Mouse (Mus musculus) cerebellum, adult 9-11 months (tissue): Measurements from ENCODE around the gene Cxcr5.

Source experiments
- DNase-seq: peaks from one replicate; pipeline ENCODE4 v3.0.0; 2022

The Cxcr5 gene

DNA sequence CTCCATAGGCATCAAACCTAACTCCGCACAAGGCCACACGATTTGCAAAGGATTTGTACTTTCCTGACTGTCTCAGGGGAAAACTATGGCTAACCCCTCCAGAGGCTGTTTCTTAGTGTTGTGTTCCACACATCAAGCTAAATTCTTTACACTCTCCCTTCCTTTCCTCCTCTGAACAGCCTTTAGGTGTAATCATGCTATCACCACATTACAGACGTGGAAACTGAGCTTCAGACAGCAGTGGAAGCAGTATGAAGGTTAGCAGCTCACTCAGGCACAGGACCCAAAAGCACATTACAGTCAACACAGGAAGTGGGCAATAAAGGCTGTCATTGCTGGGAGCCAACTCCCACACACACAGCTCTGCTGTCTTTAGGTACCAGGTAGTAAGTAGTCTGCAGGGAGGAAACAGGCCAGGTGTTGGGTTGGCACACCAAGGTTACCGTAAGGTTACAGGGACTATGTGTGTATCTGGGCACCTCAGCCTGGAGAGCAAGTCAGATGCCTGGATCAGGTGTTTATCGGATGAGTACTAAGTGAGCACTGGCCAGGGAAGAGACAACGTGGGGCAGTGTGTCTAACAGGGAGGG lies 28.6 kb downstream of the Cxcr5 start:
- DNase-seq = no peak

DNA sequence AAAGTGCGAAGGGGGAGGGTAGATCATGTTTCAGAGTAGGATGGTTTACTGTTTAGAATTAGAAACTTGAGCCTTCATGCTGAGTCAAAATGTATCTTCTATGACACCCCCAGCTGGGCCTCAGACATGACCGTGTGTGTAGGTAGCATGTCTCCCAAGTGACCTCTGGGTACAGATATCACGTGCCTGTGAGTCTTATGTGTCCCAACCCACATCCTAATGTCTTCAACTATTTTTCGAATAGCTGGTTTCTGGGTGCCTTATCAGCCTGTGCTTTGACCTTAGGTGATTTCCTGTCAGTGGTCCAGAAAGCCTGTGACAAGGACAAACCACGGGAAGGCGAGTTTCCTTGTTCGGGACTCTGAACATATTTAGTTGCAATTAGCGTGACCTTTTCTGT lies 33.3 kb downstream of the Cxcr5 start:
- DNase-seq = no peak

DNA sequence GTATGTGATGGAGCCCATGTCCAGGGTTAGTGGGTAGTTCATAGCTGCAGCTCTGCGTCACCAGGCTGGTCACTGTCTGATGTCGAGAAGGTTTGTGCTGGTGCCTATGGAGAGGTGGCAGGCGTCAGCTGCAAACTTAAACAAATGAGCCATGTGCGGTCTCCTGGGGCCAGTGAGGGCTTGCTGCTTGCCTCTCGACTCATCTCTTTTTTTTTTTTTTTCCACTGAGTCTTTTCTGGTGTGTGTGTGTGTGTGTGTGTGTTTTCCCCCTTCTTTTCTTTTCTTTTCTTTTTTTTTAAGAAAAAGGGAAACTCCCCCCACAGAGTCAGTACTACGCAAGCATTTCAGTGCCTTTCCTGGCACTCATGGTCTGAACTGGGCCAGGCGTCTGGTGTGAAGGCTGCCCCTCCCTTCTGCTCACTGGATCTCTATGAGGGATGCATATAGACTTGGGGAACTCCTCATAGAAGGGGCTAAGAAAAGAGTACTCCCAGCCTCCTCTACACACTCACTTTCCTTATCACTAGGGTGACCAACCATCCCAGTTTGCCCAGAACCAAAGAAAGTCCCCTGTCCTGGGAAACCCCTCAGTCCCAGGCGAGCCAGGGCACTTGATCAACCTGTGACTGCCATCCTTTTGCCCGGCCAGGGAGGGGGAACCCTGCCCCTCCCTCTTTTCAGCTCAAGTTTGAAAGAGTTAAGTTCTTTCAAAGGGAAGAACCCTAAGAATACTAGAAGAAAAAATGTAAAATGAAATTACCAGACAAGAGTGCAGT lies 35.2 kb downstream of the Cxcr5 start:
- no peak for DNase-seq

DNA sequence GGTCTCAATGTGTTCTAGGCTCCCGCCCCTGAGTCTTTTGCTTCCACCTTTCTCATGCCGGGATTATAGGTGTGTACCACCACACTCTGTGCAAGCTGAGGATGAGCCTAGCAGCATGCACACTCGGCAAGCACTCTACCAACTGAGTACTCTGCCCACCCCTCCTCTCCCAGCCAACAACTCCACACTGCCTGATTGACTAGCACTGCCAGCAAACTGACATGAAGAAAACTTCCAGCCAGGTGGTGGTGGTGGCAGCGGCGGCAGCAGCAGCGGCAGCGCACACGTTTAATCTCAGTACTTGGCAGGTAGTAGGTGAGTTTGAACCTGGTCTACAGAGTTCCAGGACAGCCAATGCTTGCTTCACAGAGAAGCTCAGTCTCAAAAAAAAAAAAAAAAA lies 36.1 kb downstream of the Cxcr5 start:
- DNase-seq = no peak

DNA sequence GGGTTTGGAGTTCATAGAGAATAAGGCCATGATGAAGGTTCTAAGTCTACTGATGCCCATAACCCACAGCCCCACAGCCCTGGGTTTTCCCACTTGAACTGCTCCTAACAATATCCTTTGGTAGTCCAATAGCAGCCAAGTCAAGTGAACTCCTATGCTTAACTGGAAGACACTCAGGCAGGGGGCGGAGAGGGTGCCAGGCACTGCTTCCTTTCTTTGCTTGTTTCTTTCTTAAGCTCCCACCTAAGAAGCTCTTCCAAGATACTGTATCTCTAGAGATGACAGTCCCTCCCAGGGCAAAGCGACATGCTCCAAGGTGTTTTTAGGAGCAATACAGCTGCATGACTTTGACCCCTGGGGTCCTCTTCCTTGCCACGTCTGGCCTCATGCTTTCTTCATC lies 36.7 kb downstream of the Cxcr5 start:
- no peak for DNase-seq

DNA sequence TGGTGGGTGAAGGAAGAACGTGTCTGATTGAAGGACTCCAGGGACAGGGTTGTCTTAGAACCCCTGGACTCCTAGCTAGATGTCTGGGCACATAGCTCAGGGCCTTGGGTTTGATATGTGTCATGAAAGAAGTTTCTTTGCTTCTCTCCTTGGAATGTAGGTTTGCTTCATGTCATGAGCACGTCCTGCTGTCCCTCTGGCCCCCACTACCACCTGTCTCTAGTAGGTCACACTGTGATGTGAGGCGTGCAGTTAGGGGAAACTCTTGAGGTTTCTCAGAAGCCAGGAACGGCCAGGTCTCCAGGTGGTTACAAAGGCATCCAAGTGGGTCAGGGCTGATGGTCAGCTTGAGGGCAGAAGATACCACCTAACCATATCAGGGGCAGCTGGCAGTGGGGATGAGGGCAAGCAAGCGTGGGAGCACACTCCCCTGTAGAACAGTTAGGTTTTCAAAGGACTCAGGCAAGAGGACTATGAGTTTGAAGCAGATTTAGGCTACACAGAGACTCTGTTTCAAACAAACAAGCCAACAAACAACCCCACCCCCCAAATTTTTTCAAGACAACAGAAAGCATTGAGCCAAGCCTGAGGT lies 37.3 kb downstream of the Cxcr5 start:
- DNase-seq = no peak

DNA sequence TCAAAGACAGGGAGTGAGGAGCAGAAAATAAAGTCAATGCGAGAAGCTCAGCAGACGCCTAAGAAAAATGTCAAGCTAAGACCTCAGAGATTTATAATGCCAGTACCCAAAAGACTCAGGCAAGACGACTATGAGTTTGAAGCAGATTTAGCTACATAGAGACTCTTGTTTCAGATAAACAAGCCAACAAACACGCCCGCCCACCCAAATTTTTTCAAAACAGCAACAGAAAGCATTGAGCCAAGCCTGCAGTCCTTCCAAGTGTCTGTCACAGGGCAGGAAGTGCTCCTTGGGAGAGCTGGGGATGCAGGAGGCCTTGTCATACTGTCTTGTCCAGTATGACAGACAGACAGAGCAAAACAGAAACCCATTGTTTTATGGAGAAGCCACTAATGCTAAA lies 38.0 kb downstream of the Cxcr5 start:
- DNase-seq = no peak

DNA sequence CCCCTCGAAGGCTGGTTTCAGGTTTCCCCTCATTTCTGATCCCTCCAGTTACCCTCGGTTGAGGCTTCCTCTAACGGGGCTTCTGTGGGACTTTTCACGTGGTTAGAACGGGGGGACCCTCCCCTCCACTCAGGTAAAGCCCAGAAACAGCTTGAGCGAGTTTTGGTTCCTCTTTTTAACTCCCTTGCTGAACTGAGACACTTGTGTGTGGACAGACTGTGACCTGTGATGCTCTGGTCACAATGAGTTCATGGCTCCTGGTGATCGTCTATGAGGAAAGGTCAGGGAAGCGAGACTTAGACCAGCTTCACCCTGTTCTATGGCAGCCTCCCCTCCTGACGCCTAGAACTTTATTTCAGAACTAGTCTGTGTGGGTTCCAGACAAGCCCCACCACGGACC lies 39.8 kb downstream of the Cxcr5 start:
- no peak for DNase-seq

DNA sequence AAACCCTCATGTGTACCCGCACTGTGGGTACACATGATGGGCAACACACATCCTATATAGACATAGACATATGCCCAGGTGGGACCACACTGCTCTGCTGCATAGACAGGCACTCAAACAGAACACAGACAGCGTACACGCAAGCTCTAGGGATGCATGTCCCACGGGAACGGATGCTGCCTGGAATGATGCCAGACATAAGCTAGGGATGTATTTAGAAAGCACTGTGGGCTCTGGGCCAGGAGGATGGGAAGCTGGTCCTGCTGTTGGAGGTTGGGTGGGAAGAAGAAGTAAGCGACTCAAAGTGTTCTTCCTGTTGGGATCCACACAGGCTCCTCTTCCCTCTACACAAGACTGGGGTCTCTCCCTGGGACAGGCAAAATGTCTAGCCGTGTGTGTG lies 43.6 kb downstream of the Cxcr5 start:
- no peak for DNase-seq

DNA sequence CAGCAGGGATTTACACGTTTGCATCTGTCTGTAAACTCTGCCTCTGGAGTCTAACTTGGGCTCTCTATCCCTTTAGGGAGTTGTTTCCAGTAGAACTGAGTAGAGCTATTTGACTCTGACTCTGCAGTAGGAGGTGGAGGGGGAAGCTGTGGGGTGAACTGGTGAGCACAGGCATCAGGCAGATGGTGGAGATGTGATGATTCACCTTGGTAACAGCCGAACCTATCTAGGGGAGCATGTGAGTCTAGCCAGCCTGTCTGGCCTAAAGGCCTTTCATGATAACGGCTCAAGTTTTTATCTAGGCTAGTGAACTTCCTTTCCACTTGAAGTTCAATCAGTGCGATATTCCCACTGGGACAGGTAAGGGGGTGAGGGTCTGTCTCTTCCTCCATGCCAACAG lies 44.3 kb downstream of the Cxcr5 start:
- peak; percentile 57 for DNase-seq

DNA sequence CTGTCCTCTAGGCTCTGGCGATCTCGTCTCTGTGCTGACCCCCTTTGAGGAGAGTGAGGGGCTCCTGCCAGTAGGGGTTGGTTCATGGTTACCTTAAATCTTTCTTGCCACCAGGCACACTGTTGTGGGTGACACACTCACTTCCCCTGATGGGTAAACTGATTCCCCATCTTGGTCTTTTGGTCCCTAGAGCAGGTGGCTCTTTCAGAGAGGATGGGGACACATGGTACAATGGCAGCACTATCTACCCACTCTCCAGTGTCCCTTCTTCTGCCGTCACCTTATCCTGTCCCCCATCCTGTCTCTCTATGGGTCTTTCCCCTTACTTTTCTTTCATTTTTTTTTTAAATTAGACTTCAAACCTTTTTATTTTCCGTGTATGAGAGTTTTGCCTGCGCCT lies 45.8 kb downstream of the Cxcr5 start:
- DNase-seq = no peak

DNA sequence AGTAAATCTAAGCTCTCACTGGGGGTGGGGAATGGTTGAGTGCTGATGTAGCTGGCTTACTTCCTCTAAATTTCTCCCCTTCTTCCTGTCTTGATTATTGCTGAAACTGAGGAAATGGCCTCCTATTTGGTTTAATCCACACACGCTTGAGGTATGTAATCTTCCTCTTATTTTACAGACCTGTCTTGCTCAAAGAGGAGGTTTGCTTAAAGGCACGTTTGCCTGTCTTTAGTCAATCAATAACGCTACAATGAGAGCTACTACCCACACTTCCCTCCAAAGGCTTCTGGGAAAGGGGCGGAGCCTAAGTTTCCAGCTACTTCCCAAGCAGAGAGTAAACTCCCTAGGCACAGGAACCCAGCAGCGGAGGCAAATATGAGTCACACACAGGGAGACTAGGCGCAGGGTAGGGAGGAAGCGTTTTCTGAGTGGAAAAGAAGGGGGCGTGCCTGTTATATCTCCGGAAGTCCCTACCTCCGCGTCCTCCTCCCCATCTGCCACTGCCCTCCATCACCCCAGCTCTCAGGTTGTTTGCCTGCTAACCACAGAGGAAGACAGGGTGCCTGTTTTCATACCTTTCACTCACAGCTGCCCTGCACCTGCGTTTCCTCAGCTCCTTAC lies 46.4 kb downstream of the Cxcr5 start:
- DNase-seq = no peak

DNA sequence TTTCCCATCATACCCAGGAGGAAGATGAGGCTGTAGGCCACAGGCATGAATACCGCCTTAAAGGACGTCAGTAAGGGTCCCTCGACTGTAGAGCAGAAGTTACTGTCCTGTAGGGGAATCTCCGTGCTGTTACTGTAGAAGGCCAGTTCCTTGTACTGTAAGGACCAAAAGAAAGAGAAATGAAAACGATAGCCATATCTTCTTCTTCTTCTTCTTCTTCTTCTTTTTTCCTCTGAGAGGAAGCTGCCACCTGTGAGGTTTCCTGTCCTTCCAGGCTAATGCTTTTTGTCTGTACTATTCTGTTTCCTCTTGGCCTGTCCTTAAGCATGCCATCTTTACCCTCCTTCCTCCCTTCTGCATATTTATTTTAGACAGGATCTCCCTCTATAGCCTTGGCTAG lies 47.5 kb downstream of the Cxcr5 start:
- no peak for DNase-seq

DNA sequence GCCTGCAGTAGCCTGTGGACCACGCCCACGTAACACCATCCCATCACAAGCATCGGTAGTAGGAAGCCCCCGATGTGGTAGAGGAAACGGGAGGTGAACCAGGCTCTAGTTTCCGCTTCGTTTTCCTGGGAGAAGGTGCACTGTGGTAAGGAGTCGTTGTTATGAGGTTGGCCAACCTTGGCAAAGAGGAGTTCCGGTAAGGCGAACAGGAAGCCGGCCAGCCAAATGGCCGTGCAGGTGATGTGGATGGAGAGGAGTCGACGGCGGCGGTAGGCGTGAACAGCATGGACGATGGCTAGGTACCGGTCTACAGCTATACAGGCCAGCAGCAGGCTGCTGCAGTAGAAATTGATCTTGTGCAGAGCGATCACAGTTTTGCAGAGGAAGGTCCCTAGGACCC lies 48.1 kb downstream of the Cxcr5 start:
- no peak for DNase-seq

DNA sequence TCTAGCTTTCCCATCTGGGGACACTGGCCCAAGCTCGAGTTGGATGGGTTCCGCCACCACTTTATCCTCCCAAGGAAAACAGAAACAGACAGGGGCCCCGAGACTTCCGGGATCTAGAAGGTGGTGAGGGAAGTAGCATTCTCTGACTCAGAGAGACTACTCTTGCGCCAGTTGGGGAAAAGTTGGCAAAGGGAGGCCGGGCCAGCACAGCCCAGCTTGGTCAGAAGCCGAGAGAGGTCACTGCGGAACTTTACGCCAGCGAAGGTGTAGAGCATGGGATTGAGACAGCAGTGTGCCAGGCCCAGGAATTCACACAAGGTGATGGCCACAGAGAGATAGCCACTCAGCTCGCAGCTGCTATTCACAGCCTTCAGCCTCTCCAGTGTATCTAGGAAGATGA lies 48.6 kb downstream of the Cxcr5 start:
- DNase-seq = no peak

DNA sequence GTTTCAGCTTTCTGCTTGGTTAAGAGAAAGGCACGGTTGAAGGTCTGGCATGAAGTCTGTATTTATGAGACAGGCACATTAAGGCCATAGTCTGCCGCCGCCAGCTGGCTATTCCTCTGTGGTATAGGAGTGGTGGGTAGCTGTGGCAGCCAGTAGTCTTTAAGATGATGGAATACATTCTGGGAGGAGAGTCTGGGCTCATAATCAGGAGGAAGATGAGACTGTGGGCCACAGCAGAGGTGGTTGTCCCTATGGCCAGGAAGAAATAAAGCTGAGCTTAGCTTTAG lies 49.0 kb downstream of the Cxcr5 start:
- DNase-seq = no peak

DNA sequence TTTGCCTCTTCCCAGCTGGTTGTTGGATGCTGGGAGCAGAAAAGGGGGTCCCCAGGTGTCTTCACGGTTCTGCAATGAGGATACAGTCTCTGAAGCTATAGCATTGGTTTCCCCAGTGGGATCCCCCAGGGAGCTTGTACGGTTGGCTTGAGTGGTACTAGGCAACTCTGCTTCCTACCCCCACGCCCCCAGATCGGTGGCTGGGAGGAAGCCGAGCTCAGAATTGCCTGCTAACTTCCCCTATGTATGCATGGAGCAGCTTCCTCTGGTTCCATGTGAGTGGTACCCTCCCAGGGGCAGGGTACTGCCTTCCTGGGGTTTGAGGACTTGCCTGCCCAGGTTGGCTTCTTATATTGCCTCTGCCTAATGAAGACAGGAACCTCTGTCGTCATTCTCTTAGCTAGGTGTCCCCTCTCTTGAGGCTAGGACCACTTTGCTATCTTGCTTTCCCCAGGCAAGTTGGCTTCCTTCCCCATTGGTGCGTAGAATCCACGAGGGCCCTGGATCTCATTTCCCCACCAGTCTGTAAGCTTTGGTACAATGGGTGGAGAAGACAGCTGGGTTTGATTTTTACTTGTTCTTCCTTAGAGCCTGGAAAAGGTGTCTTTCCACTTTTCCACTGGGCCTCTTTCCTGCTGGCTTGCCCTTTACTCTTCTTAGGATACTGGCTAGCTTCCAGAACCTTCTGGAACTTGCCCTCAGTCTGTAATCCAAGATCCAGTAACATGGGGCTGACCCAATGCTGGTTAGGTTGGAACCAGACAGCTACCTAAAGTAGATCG lies 49.6 kb downstream of the Cxcr5 start:
- no peak for DNase-seq

DNA sequence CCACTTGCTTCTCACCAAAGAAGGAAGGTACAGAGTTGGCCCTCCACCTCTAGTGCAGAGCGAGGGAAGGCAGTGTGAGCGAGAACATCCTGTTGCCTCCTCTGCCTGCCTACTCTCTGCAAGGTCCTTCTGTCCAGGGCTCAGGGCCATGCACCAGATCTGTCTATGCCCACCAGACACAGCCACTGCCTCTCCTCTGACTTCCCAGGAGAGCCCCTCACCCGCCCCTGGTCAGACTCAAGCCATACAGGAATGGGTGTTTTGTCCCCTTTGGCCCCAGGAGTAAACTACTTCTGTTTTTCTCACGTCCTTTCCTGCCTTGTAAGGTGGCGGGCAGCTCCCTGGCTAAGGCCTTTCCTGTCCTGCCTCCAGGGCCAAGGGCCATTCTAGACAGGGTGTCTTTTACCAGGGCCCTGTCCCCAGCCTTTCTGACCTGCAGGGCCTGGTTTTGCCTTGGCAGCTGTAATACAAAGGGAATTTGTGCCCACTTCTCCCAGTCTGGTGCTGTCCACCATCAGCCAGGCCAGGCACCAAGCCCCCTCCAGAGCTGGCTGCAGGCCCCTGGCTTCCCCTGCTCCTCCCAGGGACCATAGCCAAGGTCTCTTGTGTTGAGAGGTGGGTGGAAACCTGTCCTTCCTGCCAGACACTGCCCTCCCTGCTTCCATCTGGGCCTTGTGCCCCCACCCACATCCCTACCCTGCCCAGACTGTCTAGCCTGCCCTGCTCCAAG lies 50.6 kb downstream of the Cxcr5 start:
- DNase-seq = peak; percentile 84

DNA sequence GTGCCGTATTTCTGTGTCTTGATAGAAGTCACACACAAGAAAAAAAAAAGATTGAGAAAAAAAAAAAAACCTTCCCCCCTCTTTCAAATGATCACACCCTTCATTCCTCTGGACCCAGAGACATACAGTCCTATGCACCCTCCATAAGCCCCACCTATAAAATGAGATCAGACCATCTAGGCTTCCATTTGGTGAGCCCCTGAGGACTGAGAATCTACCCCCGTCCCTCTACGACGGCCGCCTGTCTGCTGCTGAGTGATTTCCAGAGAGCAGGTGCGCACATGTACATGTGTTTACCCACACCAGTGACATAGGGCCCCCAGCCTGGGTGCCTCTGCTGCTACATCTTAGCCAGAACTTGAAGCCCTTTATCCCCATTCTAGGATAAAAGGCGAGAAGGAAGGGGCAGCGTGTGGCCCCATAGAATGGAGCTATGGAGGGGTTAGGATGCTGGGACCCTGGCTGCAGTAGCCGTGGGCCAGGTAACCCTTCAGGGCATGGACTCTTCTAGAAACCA lies 51.3 kb downstream of the Cxcr5 start:
- peak; percentile 57 for DNase-seq

DNA sequence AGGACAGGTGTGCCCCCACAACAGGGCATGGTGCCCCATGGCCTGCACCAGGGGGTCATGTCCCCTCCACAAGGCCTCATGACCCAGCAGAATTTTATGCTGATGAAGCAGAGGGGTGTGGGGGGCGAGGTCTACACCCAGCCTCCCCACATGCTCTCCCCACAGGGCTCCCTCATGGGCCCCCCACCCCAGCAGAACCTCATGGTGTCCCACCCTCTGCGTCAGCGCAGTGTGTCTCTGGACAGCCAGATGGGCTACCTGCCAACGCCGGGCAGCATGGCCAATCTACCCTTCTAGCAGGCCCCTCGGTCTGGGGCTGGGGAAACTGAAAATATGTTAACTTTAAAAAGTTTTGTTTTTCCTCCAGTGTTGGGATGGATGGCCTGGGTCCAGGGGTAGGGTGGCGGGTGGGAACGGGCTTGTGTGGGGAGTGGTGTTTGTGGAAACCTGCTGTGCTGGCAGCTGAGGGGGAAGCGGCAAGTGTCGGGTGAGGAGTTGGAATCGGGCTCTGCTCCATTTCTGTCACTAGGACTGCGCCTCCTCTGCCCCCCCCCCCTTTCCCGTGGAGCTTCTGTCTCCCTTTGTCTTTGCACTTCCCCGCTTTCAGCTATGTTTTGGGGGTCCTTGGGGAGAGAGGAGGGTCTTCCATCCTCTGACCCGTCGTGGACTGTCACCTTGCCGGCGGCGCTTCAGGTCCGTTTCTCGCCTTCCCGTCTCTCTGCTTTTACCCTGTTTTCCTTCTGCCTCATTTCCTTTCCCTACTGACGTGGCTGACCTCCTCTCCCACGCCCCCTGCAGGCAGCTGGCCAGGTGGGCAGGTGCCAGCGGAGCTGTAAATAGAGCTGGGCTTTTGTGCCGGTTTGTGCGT lies 52.0 kb downstream of the Cxcr5 start:
- DNase-seq = peak; percentile 91

DNA sequence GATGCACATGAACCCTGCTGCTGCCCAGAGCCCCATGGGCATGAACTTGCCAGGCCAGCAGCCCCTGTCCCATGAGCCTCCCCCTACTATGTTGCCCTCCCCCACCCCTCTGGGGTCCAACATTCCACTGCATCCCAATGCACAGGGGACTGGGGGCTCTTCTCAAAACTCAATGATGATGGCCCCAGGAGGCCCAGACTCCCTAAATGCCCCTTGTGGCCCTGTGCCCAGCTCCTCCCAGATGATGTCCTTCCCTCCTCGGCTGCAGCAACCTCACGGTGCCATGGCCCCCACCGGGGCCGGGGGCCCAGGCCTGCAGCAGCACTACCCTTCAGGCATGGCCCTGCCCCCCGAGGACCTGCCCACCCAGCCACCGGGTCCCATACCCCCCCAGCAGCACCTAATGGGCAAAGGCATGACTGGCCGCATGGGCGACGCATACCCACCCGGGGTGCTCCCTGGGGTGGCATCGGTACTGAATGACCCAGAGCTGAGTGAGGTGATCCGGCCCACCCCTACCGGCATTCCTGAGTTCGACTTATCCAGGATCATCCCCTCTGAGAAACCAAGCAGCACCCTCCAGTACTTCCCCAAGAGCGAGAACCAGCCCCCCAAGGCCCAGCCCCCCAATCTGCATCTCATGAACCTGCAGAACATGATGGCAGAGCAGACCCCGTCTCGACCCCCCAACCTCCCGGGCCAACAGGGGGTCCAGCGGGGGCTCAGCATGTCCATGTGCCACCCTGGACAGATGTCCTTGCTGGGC lies 52.8 kb downstream of the Cxcr5 start:
- DNase-seq = peak; percentile 64
